Mouse (Mus musculus) hindbrain, embryonic 13.5 days (tissue): ENCODE measurements at regions not wholly inside any gene's neighbourhood (a gene's known extent, or its start where the extent isn't known, plus 50 kb on each side); places are given as distances from the start of the nearest gene placed in this dataset.
"Not testable (repeated sequence)": the region's sequence is repeated elsewhere in the genome, so short reads cannot be mapped to it uniquely, and the experiment has no call there.

ENCODE experiments used
- ATAC-seq: fragments of 200-750 bp; cut with Nextera tagmentation; 2 replicates; pipeline ENCODE4 v1.8.0; 2017; ENCODE audit warnings: moderate TSS enrichment; ENCODE audit not compliant: low FRiP score
- H3K27ac ChIP-seq: fragments of 300-500 bp; sonication (generic); 2 replicates; pipeline ENCODE4 v1.5.1; 2015; ENCODE audit warnings: inconsistent platforms, mild to moderate bottlenecking, moderate library complexity
- H3K27me3 ChIP-seq: fragments of 300-500 bp; sonication (generic); 2 replicates; pipeline ENCODE4 v1.6.1; 2015; ENCODE audit warnings: mild to moderate bottlenecking, inconsistent platforms
- H3K36me3 ChIP-seq: fragments of 300-500 bp; sonication (generic); 2 replicates; pipeline ENCODE4 v1.6.1; 2015; ENCODE audit warnings: mild to moderate bottlenecking, inconsistent platforms
- H3K4me1 ChIP-seq: fragments of 300-500 bp; sonication (generic); replicated peaks from 2 replicates; pipeline ENCODE4 v1.6.1; 2015; ENCODE audit warnings: inconsistent platforms
- H3K4me2 ChIP-seq: fragments of 300-500 bp; sonication (generic); 2 replicates; pipeline ENCODE4 v1.6.1; 2015; ENCODE audit warnings: inconsistent platforms, mild to moderate bottlenecking, moderate library complexity
- H3K4me3 ChIP-seq: fragments of 300-500 bp; sonication (generic); 2 replicates; pipeline ENCODE4 v1.5.1; 2015; ENCODE audit warnings: mild to moderate bottlenecking, inconsistent platforms
- H3K9ac ChIP-seq: fragments of 300-500 bp; sonication (generic); 2 replicates; pipeline ENCODE4 v1.6.1; 2015; ENCODE audit warnings: mild to moderate bottlenecking, inconsistent platforms
- H3K9me3 ChIP-seq: fragments of 300-500 bp; sonication (generic); 2 replicates; pipeline ENCODE4 v1.6.1; 2016; ENCODE audit warnings: inconsistent platforms
- WGBS: fragments of 180-500 bp; shearing (Covaris S2); methylation state at CpG from one replicate; pipeline ENCODE4 v1.1.7; 2015; 5-methylcytosine and 5-hydroxymethylcytosine counted together

DNA sequence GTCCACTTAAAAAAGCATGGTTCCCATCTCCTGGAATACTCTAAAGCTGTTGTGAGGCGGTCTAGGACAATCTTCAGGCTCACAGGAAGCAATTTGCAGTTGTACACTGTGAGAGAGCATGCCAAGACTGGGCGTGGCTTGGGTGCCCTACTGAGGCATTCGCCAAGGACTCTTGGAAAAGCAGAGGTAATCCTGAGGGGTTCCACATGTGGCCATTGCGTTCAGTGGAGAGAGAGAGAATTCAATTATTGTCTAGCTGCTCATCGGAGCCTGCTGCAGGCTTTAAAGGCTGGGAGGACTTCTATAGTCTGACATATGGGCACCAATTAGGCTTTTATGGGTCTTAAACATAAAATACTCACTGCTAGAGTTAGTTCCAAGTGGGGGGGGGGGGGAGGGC is 113.8 kb upstream of the Lnx1 start:
- 65% methylated on average over 5 of the region's 5 CpGs for WGBS
- no peaks in the 10 kb centered on the region for H3K27me3 ChIP-seq
- no peak overlapping the region for H3K4me2 ChIP-seq
- H3K4me1 ChIP-seq = no peaks in the 10 kb centered on the region
- no peaks in the 10 kb centered on the region for H3K36me3 ChIP-seq
- no peak for ATAC-seq
- no peaks in the 10 kb centered on the region for H3K9me3 ChIP-seq
- H3K4me3 ChIP-seq = no peak overlapping the region
- H3K9ac ChIP-seq = no peak overlapping the region
- no peak overlapping the region for H3K27ac ChIP-seq

DNA sequence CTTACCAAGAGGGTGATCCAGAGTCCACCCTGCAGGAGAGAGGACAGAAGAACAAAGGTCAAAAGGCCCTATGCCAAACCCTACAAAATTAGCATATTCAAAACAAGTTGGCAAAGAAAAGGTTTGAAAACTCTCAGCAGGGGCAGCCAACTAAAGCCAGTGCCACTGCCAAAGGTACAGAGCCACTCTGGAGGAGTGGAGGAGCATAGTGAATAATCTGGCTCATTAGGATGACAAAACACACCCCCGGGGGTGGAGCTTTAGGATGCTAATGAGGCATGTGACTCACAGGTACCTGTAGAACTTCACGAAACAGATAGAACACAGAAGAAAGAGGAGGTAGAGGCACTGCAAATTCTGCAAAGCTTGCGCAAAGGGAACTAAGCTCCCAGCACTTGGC is 110.7 kb upstream of the Lnx1 start:
- ATAC-seq = no peak

DNA sequence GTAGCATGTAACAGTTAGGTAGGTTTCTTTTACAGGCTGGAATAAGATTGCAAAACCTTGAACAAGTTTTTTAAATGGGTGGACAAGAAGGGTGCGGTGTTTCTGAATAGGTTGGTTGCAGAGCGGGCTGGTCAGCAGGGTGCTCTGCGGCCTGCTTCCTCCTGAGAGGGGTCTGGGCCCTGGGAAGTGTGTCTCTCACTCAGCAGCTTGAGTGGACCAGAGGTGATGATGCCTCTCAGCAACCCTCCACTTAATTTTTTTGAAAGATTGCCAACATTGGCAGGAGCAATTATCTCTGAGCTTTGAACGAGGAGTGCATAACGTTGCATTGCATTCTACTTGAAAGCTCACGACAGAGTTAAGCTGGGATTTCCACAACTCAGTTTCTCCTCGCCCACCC is 108.3 kb upstream of the Lnx1 start:
- 84% methylated on average over 7 of the region's 7 CpGs for WGBS
- no peak overlapping the region for H3K27ac ChIP-seq
- no peaks in the 10 kb centered on the region for H3K4me1 ChIP-seq
- no peak overlapping the region for H3K4me3 ChIP-seq
- H3K9me3 ChIP-seq = no peaks in the 10 kb centered on the region
- H3K4me2 ChIP-seq = no peak overlapping the region
- no peak for ATAC-seq
- no peaks in the 10 kb centered on the region for H3K36me3 ChIP-seq
- H3K27me3 ChIP-seq = 0 out of 2 replicates have a peak, but pooled peaks cover 3% of the 10 kb centered on the region
- no peak overlapping the region for H3K9ac ChIP-seq

More for the DNA sequence above, 110.7 kb upstream of the Lnx1 start:
- H3K36me3 ChIP-seq = no peaks in the 10 kb centered on the region
- no peaks in the 10 kb centered on the region for H3K4me1 ChIP-seq
- no peak overlapping the region for H3K4me2 ChIP-seq
- no peaks in the 10 kb centered on the region for H3K9me3 ChIP-seq
- H3K9ac ChIP-seq = no peak overlapping the region
- 0 out of 2 replicates have a peak, but pooled peaks cover 3% of the 10 kb centered on the region for H3K27me3 ChIP-seq
- H3K4me3 ChIP-seq = no peak overlapping the region
- H3K27ac ChIP-seq = no peak overlapping the region
- WGBS = 29% methylated on average over 3 of the region's 3 CpGs

DNA sequence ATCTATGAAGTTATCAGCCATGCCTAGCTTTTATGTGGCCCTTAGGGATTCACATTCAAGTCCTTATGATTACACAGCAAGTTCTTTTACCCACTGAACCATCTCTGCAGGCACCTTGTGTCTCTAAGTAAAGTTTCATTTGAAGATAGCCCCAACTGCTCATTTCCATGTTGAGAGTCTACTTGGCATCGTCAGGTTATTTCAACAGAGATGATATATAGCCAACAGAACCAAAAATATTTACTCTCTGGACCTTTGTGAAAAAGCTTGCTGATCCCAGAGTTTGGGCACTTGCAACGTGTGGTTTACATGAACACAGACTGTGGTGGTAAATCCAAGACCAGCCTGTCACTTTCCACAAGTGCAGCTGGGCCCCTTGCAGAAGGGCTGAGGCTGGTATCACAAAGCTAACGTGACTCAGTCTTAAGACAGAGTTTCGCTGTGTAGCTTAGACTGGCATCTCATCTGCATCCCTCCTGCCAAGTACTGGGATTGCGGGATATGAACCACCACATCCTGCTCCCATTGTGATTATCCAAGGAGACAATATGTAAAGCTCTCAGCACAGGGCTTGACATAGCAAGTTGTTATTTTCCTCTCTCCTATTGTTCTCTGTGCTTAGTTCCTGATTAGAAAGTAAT is 105.0 kb upstream of the Lnx1 start:
- no peaks in the 10 kb centered on the region for H3K9me3 ChIP-seq
- H3K4me1 ChIP-seq = peaks cover 2% of the 10 kb centered on the region
- no peak for ATAC-seq
- no peak overlapping the region for H3K27ac ChIP-seq
- no peak overlapping the region for H3K4me3 ChIP-seq
- no peak overlapping the region for H3K4me2 ChIP-seq
- H3K27me3 ChIP-seq = 0 out of 2 replicates have a peak, but pooled peaks cover 3% of the 10 kb centered on the region
- 80% methylated on average over 5 of the region's 5 CpGs for WGBS
- no peak overlapping the region for H3K9ac ChIP-seq
- no peaks in the 10 kb centered on the region for H3K36me3 ChIP-seq

DNA sequence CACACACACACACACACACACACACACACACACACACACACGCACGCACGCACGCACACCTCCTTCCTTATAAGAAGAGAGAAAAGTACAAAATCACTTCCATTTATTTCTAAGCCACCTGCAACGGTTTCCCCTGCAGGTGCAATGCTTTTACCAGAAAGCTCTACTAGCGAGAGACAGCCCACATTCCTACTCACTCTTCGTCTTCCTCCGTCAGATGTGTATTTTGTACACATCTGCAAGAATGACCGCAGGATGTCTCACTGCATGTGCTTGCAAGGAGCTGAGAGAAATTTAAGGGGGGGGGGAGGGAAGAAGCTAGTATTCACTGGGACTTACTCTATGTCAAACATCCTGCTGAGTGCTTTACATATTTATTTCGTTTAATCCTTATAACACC is 99.2 kb upstream of the Lnx1 start:
- Histone ChIP-seq H3K36me3 (no peaks in the 10 kb centered on the region), H3K4me1 (peaks cover 12% of the 10 kb centered on the region), H3K4me3 (no peak overlapping the region), H3K27ac (no peak overlapping the region), H3K9me3 (no peaks in the 10 kb centered on the region), H3K4me2 (no peak overlapping the region), H3K9ac (no peak overlapping the region), H3K27me3 (0 out of 2 replicates have a peak, but pooled peaks cover 6% of the 10 kb centered on the region)
- no peak for ATAC-seq
- 72% methylated on average over 10 of the region's 10 CpGs for WGBS

DNA sequence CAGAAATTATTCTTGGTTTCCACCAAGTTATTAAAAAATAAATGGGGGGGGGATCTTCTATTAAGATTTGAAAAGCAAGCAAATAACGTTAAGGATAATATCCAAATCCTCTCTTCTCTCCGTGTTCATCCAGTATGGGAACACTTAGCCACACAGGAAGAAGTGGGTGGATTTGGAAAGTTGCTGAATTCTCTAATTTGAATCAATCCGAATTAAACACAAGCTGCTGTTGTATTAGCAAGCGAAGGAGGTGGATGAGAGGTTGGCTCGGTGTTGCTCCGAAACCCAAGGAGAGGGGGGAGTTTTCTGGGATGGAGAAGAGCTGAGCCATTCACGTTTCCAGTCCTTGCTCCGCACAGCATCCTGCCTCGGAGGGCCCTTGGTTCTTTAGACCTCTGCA is 97.6 kb upstream of the Lnx1 start:
- no peaks in the 10 kb centered on the region for H3K36me3 ChIP-seq
- H3K4me2 ChIP-seq = no peak overlapping the region
- ATAC-seq = no peak
- WGBS = 75% methylated on average over 9 of the region's 9 CpGs
- H3K4me3 ChIP-seq = no peak overlapping the region
- H3K9me3 ChIP-seq = no peaks in the 10 kb centered on the region
- H3K4me1 ChIP-seq = peaks cover 15% of the 10 kb centered on the region
- H3K9ac ChIP-seq = no peak overlapping the region
- no peak overlapping the region for H3K27ac ChIP-seq
- H3K27me3 ChIP-seq = peaks cover 10% of the 10 kb centered on the region; the same call in 1 of the 2 replicates

DNA sequence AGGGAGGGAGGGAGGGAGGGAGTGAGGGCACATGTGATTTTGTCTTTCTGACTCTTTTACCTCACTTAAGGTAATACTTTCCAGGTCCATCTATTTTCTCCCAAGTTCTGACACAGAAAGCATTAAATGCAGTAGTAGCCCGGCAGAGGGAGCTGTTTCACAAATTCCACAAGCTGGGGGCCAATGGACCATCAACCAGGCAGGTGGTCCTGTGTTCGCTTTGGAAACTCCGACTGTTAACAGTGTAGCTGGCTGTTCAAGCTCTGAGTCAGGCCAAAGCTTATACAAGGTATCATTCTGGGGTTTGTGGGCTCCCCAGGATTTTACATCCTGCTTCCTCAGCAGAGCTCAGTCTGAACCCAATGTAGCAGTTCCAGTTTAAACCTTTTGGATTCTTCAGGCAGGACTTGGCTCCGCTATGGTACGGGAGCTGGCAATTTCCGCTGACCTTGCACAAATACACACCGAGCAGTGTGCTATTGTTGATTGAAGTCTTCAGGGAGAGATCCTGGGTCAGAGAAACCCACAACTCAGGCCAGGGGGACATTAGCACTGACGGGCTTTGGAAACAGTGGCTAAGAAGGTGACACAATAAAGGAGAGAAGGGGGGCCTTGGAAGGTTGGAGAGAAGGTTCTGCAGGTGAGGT is 93.8 kb upstream of the Lnx1 start:
- no peak for ATAC-seq
- 42% methylated on average over 8 of the region's 8 CpGs for WGBS
- H3K9me3 ChIP-seq = no peaks in the 10 kb centered on the region

DNA sequence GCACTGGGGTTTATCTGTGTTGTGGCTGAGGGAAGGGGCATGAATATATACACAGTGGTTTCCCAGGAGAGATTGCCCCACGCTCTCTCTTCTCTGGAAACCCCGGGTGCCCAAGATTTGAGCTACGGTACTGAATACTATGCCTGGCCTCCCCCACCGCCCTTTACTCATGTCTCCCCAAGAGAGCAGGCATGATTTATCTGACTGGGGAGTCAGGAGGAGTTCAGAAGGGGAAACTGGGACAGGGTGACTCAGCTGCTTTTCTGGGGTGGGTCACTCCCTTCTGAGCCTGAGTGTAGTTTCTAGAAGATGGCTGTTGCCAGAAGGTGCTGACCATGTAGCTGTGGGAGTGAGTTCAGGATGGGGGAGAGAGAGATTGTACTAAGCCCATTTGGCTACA is 92.0 kb upstream of the Lnx1 start:
- Histone ChIP-seq H3K9me3 (no peaks in the 10 kb centered on the region), H3K27me3 (peaks cover 13% of the 10 kb centered on the region; the same call in 1 of the 2 replicates), H3K36me3 (no peaks in the 10 kb centered on the region), H3K4me3 (no peak overlapping the region), H3K4me1 (peaks cover 18% of the 10 kb centered on the region), H3K27ac (no peak overlapping the region), H3K4me2 (no peak overlapping the region), H3K9ac (no peak overlapping the region)
- WGBS = 88% methylated on average over 4 of the region's 4 CpGs
- ATAC-seq = no peak

More for the DNA sequence above, 93.8 kb upstream of the Lnx1 start:
- Histone ChIP-seq H3K36me3 (no peaks in the 10 kb centered on the region), H3K4me2 (no peak overlapping the region), H3K27ac (no peak overlapping the region), H3K27me3 (peaks cover 13% of the 10 kb centered on the region; the same call in 1 of the 2 replicates), H3K4me3 (no peak overlapping the region), H3K4me1 (peaks cover 21% of the 10 kb centered on the region), H3K9ac (no peak overlapping the region)

DNA sequence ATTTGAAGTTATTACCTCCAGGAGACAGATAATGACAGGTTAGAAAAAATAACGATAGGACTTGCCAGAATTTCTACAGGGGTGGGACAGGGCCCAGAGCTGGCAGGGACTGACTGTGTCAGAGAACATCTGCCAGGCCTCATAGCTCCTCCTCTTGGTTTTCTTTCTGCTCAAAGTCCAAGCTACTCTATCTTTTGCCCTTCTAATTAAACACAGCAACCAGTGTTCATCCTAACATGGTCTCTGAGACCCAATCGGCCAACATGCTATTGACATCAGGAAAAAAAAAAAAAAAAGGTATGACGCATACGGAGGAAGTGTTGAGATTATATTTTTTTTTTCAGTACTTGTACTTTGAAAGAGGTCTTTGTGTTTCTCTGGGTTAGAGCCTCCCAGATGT is 90.7 kb upstream of the Lnx1 start:
- H3K9me3 ChIP-seq = no peaks in the 10 kb centered on the region
- no peak overlapping the region for H3K27ac ChIP-seq
- H3K4me3 ChIP-seq = no peak overlapping the region
- no peaks in the 10 kb centered on the region for H3K36me3 ChIP-seq
- 77% methylated on average over 4 of the region's 4 CpGs for WGBS
- H3K4me1 ChIP-seq = peaks cover 18% of the 10 kb centered on the region
- H3K27me3 ChIP-seq = peaks cover 13% of the 10 kb centered on the region; the same call in 1 of the 2 replicates
- no peak overlapping the region for H3K9ac ChIP-seq
- ATAC-seq = no peak
- H3K4me2 ChIP-seq = no peak overlapping the region

DNA sequence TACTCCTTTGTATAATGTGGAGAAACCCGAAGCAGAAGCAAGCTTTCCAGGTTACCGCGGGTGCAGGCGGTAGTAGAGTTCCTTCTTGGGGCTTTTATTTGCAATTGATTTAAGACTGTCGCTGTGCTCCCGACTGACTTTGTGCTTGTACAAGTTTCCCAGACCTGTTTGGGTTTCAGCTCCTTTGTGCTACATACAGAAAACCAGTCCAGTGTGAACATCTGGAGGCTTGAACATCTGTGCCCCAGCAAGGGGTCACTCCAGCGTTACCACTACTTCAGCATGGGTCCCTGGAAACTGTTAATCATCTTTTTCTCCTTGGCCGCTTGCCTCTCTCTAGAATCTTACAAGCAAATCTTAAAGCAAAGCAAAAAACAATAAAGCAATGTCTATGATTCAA is 90.2 kb upstream of the Lnx1 start:
- H3K36me3 ChIP-seq = no peaks in the 10 kb centered on the region
- ATAC-seq = no peak
- 0 out of 2 replicates have a peak overlapping the region, but pooled peaks have one; percentile 53 for H3K9ac ChIP-seq
- H3K4me1 ChIP-seq = peaks cover 18% of the 10 kb centered on the region
- WGBS = 29% methylated on average over 8 of the region's 8 CpGs
- H3K4me2 ChIP-seq = no peak overlapping the region
- 0 out of 2 replicates have a peak overlapping the region, but pooled peaks have one; percentile 48 for H3K27ac ChIP-seq
- no peak overlapping the region for H3K4me3 ChIP-seq
- H3K27me3 ChIP-seq = peaks cover 12% of the 10 kb centered on the region; the same call in 1 of the 2 replicates
- no peaks in the 10 kb centered on the region for H3K9me3 ChIP-seq

DNA sequence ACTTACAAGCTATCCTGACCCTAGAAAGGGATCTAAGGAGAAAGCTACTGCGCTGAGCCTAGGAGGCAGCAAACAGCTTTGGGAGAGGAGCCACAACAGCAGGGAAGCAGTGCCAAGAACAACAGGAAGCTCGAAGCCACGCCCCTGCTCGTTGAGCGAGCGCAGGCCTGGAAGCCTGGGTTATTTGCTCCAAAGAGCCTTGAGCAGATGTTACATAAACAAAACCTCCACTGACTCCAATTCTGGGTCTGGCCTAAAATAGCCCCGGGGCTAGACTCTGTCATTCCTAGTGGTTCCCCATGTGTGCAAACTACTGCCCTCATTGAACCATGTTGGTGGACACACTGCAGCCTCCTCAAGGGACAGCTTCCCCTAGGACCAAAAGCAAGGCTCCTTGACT is 89.6 kb upstream of the Lnx1 start:
- H3K9ac ChIP-seq = peak overlapping the region; percentile 53; the same call in 1 of the 2 replicates
- H3K4me3 ChIP-seq = no peak overlapping the region; the same call in none of the 2 replicates
- peak; percentile 80 for ATAC-seq

DNA sequence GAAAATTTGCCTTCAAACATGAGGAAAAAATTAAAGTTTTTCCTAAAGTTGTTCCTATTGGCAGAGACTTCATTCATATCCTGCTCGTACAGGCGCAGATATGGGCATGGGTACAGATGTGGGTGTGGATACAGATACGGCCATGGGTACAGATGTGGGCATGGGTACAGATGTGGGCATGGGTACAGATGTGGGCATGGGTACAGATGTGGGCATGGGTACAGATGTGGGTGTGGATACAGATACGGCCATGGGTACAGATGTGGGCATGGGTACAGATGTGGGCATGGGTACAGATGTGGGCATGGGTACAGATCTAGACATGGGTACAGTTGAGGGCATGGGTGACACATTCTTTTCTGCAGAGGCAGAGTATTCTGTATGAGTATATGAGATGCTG is 87.8 kb upstream of the Lnx1 start:
- peaks cover 15% of the 10 kb centered on the region for H3K4me1 ChIP-seq
- WGBS = 93% methylated on average over 4 of the region's 4 CpGs
- H3K27me3 ChIP-seq, H3K4me3 ChIP-seq, H3K9ac ChIP-seq, H3K36me3 ChIP-seq, ATAC-seq, H3K9me3 ChIP-seq, H3K27ac ChIP-seq, H3K4me2 ChIP-seq: not testable (repeated sequence)

More for the DNA sequence above, 89.6 kb upstream of the Lnx1 start:
- no peaks in the 10 kb centered on the region for H3K9me3 ChIP-seq
- 5% methylated on average over 7 of the region's 7 CpGs for WGBS
- H3K4me1 ChIP-seq = peaks cover 18% of the 10 kb centered on the region
- peaks cover 10% of the 10 kb centered on the region; the same call in 1 of the 2 replicates for H3K27me3 ChIP-seq
- H3K36me3 ChIP-seq = no peaks in the 10 kb centered on the region
- H3K27ac ChIP-seq = peak overlapping the region; percentile 48; the same call in 1 of the 2 replicates
- peak overlapping the region; percentile 39 for H3K4me2 ChIP-seq
